Mouse (Mus musculus) liver, embryonic 14.5 days (tissue): ENCODE results near the gene Slc1a5.

Experiments
- CTCF ChIP-seq: IDR thresholded peaks from 2 replicates; pipeline ENCODE4 v1.5.1; 2016; ENCODE audit warnings: antibody characterized with exemption, low read depth, control low read depth
- EP300 ChIP-seq: IDR thresholded peaks from 2 replicates; pipeline ENCODE4 v1.6.1; 2016; ENCODE audit warnings: antibody characterized with exemption, low read depth

DNA sequence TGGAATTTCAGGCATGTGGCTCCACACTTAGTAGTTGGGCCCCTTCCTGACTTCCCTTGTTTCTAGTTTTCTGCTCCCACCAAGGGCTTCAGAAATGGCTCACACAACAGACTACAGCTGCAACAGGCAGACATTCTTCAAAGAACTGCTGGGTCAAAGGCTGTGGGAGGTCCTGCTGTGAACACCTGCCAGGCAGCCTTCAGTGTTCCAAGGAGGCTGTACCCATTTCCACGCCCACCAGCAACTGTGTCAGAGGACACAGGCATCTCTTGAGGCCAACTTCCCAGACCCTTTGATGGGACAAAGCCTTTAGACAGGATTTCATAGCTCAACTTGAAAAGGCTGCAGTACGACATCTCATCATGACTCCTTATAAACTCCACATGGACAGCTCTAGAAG lies 14.7 kb upstream of the Slc1a5 start:
- TF ChIP-seq CTCF (no peak), EP300 (no peak)
